Mouse (Mus musculus): ENCODE measurements around the gene Vmn1r46.
"Not testable (repeated sequence)": the region's sequence is repeated elsewhere in the genome, so short reads cannot be mapped to it uniquely, and the experiment has no call there.

The Vmn1r46 gene

GRCm38 (mm10) chr6:89969013-89969412 lies at the start of gene Vmn1r46:
TSS of gene Vmn1r46 (plus strand) at chr6:89969313.
- DNase-seq: no peak

- DNase-seq: not testable (repeated sequence)
Measured at GRCm38 (mm10) chr6:89940498-89940897, 28.6 kb upstream of the Vmn1r46 start, which contains the start of gene Vmn1r45. TSS of gene Vmn1r45 (minus strand) at chr6:89940598.

- no peak for DNase-seq
Measured at GRCm38 (mm10) chr6:89940926-89941325, 28.2 kb upstream of the Vmn1r46 start.

GRCm38 (mm10) chr6:89953556-89953955 lies 15.6 kb upstream of the Vmn1r46 start:
- no peak for DNase-seq

- no peak for DNase-seq
Measured at GRCm38 (mm10) chr6:89966341-89966740, 2.8 kb upstream of the Vmn1r46 start.

- DNase-seq: no peak
Measured at GRCm38 (mm10) chr6:89985989-89986388, 16.9 kb downstream of the Vmn1r46 start.

- not testable (repeated sequence) for DNase-seq
Measured at GRCm38 (mm10) chr6:90015847-90016246, 46.7 kb downstream of the Vmn1r46 start, which contains the start of gene Vmn1r47. TSS of gene Vmn1r47 (plus strand) at chr6:90016147.

Data from thymus, adult 18-20 months (tissue).